Mouse (Mus musculus): Measurements from ENCODE around the gene Fam120a. TPM values are rescaled to one million over a fixed set of nuclear protein-coding genes. Genes with fewer than 3 reads are reported as not detected.

Fam120a gene
- polyA plus RNA-seq, 1 experiment from 2014 or later: 164 TPM

DNA sequence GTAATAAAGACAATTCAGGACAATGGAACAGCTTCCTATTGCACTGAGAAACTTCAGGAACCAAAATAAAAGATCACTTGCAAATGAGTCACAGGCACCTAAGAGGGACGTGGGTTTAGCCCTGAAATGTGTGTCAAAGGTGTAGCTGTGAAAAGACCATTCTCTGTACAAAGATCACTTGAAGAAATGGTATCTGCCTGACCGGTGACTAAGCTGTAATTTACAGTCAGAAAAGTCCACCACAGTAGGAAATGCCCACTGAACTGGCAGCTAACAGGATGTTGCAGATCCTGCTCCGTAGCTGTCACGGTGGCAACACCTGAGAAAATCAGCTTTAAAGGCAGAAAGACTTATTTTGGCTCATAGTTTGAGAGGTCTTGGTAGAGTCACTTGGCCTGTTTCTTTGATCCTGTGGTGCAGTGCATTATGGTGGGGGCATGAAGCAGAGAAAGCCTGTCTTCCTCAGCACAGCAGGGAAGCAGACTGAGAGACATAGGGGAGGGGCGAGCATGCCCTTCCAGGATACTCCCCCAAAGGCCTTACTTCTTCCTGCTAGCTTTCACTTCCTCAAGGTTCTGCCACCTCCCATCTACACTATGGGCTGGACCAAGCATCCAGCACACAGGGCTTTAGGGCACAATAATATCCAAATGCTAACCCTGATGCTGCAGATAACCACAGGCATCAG lies 125.8 kb downstream of the Fam120a start:
- Histone ChIP-seq H3K79me2 (ENCODE audit: inconsistent target) (peaks cover 93% of the 10 kb centered on the region), H3K36me3 (ENCODE audit: inconsistent target) (no peaks in the 10 kb centered on the region), H3K27ac (peak overlapping the region; percentile 48), H3K4me3 (ENCODE audit: inconsistent target) (no peak overlapping the region)
- 8% methylated on average over 5 of the region's 5 CpGs for WGBS (ENCODE audit: missing documents)

DNA sequence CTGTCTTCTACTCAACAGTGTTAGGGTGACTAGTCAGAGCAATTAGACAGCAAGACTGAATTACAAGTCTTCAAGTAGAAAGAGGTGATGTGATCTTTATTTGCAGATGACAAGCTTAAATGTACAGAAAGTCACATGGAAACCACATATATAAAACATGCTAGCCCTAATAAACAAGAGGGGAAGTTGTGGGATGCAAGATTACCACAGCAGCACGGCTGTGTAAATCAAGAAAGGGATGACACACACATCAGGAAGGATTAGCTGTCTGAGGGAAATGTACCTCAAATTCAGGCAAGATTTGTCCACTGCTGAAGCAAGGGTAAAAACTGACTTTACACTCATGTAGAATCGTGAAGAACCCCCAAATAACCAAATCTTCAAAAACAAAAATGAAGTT lies 129.5 kb downstream of the Fam120a start:
- Histone ChIP-seq H3K79me2 (ENCODE audit: inconsistent target) (peaks cover 81% of the 10 kb centered on the region), H3K27ac (no peak overlapping the region), H3K4me3 (ENCODE audit: inconsistent target) (no peak overlapping the region), H3K36me3 (ENCODE audit: inconsistent target) (no peaks in the 10 kb centered on the region; the same call in 1 of the 2 replicates)
- WGBS (ENCODE audit: missing documents): 32% methylated on average over 2 of the region's 2 CpGs

DNA sequence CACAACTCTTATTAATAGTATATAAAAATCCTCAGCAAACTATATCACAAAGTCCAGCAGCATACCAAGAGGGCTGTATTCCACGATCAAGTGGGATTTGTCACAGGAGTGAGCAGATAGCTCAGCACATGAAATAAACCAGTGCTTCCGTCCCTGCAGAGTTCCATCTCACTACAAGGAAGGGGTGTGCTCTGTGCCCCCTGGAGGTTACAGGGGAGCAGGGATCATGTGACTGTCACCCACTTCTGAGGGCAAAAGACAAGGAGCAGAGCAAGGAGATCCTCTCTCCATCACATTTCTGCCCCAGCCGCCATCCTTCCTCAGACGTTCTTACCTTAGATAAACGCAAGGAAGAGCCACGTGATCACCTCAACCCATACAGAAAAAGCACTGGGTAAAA lies 130.3 kb downstream of the Fam120a start:
- H3K4me3 ChIP-seq (ENCODE audit: inconsistent target): no peak overlapping the region
- no peak overlapping the region for H3K27ac ChIP-seq
- H3K79me2 ChIP-seq (ENCODE audit: inconsistent target): peaks cover 74% of the 10 kb centered on the region
- H3K36me3 ChIP-seq (ENCODE audit: inconsistent target): no peaks in the 10 kb centered on the region; the same call in 1 of the 2 replicates
- 96% methylated on average over 6 of the region's 6 CpGs for WGBS (ENCODE audit: missing documents)

DNA sequence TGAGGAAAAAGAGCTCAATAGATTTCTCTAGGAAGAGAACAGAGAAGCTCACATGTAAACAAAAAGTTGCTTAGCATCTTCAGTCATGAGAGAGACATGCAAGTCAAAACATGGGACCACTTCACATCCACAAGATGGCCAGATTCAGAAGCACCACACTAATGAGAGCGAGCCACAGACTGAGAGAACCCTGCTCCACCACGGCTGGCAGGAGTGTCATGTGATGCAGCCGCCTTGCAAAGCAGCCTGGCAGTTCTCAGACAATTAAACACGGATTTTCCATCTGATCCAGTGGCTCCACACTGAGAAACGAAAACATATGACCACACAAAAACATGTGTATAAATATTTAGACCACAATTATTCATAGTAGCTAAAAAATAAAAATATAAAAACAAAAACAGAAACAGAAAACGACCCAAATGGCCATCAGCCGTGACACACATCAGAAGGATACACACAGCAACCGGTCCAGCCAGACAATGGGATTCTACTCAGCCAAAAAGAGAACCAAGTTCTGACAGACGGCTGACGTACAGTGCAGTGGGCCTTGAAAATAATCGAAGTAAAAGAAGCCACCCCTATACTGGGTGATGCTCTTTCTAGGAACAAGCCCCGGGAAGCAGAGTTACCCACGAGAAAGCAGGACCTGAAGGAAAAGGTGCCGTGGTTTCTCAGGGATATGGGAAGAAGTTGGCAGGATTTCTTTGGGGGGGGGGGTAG lies 137.1 kb downstream of the Fam120a start:
- Histone ChIP-seq H3K36me3 (ENCODE audit: inconsistent target) (peaks cover 28% of the 10 kb centered on the region), H3K27ac (no peak overlapping the region)
- WGBS (ENCODE audit: missing documents): 95% methylated on average over 14 of the region's 14 CpGs

DNA sequence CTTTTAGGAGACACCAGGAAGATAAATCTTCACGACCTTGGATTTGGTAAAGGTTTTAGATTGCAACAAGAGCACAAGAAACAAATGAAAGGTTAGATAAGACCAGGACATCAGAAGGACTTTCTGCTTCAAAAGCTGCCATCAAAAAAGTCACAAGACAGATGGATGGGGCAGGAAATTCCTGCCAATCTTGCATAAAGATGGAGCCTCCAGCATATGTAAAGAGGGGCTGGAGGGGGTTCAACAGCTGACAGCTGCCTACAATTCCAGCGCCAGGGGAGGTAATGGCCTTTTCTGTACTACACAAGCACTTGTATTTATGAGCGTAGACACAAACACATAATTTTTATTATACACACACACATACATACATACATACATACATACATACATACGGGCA lies 138.0 kb downstream of the Fam120a start:
- H3K4me3 ChIP-seq (ENCODE audit: inconsistent target): no peak overlapping the region
- 93% methylated on average over 4 of the region's 4 CpGs for WGBS (ENCODE audit: missing documents)
- peaks cover 3% of the 10 kb centered on the region; the same call in 1 of the 2 replicates for H3K79me2 ChIP-seq (ENCODE audit: inconsistent target)
- H3K27ac ChIP-seq: no peak overlapping the region
- peaks cover 37% of the 10 kb centered on the region for H3K36me3 ChIP-seq (ENCODE audit: inconsistent target)

More for the DNA sequence above, 137.1 kb downstream of the Fam120a start:
- Histone ChIP-seq H3K79me2 (ENCODE audit: inconsistent target) (peaks cover 12% of the 10 kb centered on the region), H3K4me3 (ENCODE audit: inconsistent target) (no peak overlapping the region)

Other genes with a start within 250 kb of the Fam120a start
- 17.3 to 20.6 TPM (median 20.4 TPM) in 3 replicates for gene Phf2, start 96.9 kb downstream of the Fam120a start, polyA plus RNA-seq (2018)
- gene Wnk2, start 180.0 kb upstream of the Fam120a start, polyA plus RNA-seq (2018): not detected in 3 replicates
- gene Ninj1, start 219.5 kb upstream of the Fam120a start, polyA plus RNA-seq (2018): 275 to 508 TPM (median 332 TPM) in 3 replicates
- 133 to 174 TPM (median 144 TPM) in 3 replicates for gene Card19, start 248.0 kb upstream of the Fam120a start, polyA plus RNA-seq (2018)